Mouse (Mus musculus): ENCODE measurements around the gene Iffo2.

The Iffo2 gene

DNA sequence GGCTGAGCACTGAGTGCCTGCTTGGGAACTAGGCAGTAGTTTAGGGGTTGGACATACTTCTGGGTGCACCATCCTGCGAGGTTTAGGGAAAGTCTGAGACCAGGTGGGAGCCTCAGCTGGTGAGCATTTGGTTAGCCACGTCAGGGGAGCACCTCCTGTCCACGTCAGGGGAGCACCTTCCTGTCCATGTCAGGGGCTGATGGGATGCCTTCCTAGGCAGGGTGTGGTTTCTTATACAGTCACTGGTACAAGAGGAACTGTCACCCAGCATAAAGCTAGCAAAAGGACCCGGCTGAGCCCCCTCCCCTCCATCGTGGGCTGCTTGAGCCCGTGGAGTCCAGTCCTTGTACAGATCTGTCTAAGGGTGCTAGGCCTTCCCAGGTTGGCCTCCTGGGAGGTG is 52.0 kb downstream of the Iffo2 start:
- DNase-seq (ENCODE audit: low read depth) = no peak

DNA sequence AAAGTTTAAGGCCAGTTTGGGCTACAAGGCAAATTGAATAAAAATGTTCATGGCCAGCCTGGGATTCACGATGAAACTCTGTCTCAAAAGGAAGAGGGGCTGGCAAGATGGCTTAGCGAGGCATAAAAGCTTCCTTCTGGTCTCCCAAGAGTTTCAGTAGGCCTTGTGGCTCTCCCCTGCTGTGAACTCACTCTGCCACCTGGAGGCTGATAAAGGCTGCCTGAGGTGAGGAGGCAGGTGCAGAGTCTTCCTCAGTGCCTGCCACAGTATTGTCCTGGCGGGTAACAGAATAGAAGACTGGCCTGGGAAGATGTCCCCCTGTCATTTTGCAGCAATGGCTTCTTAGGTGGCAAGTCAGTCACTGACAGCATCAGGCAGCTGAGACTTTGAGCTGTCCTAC is 52.6 kb downstream of the Iffo2 start:
- no peak for DNase-seq (ENCODE audit: low read depth)

DNA sequence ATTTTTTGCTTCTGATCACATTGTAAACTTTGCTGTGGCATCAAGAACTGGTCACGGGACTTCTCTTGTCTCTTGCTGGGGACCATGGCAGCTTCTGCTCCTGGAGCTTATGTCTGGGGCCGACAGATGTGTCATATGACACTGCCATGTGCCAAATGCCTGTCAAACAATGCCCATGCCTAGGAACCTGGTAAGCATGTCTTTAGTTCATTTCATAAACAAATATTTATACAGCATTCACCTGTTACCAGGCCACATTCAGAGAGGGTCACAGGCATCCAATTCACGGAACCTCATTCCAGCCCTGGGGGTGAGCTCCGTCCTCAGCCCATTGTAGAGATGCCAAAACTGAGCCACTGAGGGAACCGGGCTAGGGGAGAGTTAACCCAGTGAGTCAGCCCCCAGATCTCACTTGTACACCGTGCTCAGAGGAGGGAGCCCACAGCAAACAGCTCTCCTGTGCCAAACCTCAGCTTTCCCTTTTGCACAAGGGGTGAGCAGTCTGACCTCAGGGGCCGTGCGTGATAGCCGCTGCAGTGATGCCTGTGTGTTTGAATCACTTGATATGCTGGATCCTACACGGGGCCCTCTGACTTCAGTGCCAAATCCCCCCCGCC is 53.4 kb downstream of the Iffo2 start:
- no peak for DNase-seq (ENCODE audit: low read depth)

DNA sequence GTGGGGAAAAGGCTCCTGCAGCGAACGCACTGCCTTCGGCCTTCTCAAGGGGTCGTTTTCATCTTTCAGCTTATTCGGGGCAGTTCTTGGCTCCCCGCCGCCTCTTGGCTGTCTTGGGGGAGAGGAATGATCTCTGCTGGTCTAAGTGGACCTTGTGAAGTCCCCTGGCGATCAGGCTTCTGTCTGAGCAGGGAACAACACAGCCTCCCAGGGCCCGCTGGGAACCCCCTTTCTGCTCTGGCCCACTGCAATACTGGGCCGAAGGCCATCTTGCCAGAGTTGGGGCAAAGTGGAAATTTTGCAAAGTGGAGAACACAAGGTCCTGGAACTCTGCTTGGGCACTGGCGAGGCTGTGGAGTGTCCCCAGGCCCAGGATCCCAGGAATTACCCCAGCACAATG is 54.4 kb downstream of the Iffo2 start:
- DNase-seq (ENCODE audit: low read depth) = no peak

DNA sequence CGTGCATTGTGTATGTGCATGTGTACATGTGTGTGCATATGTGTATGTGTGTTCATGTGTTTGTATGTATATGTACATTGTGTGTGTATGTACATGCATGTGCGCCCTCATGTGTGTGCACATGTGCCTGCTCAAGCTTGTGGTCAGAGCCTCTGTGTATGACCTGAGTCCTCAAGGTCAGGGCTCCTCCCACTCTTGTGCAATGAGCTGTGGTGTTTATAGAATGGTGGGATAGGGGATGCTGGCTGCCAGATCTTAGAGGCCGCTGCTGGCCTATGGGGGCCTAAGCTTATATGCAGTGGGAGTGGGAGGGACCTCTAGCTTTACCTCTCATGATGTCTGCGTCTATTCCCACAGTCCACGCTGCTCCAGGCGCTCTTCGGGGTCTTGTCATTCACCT is 55.4 kb downstream of the Iffo2 start:
- no peak for DNase-seq (ENCODE audit: low read depth)

DNA sequence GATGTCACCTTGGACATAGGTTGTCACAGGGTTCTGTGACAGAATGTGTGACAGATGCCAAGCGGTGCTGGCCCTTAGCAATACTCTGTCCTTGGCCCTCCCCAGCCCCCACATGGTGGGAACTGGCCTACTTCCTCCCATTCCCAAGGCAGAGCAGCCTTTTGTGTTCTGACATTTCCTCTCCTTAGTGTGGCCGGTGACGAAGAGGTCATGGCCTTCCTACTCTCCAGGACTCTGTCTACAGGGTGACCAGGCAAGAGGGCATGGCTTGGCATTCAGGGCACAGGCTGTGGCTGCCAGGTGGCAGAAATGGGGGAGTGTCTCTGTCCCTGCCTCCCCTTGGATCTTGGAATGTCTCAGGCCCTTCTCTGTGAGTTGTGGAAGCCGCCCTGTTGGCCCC is 57.0 kb downstream of the Iffo2 start:
- DNase-seq (ENCODE audit: low read depth) = no peak

DNA sequence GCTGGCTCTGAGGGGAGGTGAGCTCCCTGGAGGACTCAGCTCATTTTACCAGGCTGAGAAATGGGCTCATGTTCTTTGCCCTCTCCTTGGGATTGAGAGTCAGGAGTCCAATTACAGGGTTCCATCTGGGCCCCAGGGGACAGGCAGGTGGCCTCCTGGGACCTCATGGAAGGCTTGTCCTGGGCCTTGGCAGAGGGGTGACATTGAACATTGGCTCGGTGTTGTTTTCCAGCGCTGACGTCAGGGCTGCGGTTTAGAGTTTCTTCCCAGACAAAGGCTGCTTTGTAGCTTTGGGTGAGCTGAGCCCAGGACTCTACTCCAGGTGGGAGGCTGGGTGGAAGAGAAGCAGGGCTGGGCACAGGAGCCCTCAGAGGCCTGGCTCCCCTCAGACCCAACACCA is 57.4 kb downstream of the Iffo2 start:
- DNase-seq (ENCODE audit: low read depth) = no peak

DNA sequence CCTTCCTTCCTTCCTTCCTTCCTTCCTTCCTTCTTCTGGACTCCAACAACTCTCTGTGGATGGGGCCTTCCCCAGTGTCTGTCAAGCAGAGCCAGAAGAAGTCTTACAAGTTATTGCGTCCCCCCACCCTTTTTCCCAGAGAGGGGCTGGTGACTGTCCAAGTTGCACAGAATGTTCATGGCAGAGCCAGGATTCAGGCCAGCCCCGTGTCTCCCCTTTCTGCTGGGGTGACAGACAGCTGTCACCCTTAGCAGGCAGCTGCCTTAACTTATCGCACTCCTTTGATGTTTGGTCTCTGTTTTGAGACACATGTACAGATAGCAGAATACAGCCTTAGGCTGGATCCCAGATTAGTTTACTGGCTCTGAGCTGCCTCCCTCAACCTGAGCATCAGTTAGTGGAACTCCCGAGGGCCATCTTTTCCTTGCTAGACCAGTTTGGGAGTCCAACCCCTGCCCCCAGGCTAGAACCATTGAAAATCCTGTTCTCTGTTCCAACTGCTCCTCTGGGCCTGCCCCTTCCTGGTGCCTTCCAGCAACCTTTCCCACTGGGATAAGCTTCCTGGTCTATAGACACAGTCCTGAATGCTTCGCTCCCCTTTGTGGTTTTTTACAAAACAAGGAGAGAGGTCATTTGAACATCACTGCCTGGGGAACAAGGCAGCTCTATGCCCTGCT is 59.1 kb downstream of the Iffo2 start:
- no peak for DNase-seq (ENCODE audit: low read depth)

DNA sequence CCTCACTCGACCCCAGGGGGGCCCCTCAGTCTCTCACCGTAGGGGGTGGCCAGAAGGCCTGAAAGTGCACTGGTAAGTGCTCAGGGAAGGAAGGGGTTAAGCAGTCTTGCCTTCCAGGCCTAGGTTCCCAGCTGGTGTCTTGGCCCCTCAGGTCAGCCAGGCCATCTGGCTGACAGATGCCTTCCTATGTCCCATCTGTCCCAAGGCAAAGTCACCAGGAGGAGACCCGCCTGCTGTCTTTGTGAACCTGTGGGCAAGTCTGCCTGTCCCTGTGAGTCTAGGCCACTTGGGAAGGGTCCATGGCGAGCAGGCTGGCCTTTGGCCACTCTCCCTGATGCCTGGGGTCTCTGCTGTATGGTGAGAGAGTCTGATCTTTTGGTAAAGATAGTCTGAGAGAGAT is 60.1 kb downstream of the Iffo2 start:
- DNase-seq (ENCODE audit: low read depth) = no peak

DNA sequence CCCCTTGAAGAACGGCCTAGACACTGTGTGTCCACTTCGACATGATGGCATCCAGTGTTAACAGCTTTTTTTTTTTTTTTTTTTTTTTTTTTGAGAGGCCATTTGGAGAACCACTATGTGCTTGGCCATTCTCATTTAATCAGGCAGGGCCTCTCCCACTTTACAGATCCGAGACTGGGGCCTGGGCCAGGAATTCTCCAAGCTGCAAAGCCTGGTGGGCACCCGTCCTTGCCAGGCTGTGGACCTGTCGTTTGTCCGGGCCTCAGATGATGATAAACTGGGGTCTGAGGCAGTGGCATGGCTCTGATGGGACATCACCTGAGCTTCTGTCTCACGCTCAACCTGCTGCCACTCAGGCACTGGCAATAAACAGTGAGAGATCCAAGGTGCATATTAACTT is 62.5 kb downstream of the Iffo2 start:
- DNase-seq (ENCODE audit: low read depth) = no peak

DNA sequence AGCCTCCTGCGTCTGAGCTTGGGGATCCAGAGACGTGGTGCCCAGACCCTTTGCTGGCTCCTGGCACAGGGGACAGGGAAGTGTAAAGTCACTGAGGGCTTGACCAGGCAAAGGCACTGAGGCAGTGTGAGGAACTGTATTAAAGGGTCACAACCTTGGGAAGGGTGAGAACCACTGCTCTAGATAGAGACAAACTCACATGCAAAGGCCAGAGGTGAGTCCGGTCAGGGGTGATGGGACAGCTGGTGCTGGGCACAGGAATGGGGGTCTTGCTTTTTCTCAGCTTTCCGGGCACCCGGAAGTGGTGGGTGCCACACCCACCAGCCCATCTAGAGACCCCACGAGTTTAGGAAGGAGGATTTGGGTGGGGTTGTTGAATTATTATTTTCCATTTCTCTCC is 63.0 kb downstream of the Iffo2 start:
- no peak for DNase-seq (ENCODE audit: low read depth)

DNA sequence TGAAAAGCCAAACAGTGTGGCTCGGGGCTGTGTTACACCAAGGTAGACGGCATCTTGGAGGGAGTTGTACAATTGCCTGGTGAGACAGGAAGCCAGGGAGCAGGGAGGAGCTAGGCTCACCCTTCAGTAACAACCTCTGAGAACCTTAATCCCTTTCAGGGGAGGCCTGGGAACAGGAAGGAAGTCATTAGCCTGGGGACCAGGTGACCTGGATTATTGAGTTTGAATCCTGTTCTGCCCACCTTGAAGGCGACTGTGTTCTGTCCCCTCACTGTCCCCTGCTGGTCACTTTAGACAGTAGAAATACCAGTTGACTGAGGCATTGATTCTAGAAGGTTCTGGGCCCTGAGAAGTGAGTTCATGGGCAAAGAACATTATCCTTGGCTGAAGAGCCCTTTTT is 63.7 kb downstream of the Iffo2 start:
- DNase-seq (ENCODE audit: low read depth) = no peak

DNA sequence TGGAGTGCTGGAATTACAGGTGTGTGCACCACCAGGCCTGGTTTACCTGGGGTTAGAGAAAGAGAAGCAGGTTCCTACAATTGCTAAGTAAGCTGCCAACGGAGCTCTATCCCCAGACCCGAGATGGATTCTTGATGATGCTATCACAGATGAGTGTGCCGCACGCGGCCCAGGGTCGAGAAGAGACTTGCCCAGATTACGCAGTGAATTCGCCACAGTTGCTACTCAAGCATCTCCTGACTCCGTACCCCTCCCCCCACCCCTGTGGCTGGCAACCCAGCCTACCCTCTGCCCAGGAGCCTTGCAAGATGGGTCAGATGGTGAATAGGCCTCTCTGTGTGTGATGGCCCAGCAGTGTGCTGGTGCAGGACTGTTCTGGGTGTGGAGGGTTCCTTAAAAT is 66.4 kb downstream of the Iffo2 start:
- no peak for DNase-seq (ENCODE audit: low read depth)

DNA sequence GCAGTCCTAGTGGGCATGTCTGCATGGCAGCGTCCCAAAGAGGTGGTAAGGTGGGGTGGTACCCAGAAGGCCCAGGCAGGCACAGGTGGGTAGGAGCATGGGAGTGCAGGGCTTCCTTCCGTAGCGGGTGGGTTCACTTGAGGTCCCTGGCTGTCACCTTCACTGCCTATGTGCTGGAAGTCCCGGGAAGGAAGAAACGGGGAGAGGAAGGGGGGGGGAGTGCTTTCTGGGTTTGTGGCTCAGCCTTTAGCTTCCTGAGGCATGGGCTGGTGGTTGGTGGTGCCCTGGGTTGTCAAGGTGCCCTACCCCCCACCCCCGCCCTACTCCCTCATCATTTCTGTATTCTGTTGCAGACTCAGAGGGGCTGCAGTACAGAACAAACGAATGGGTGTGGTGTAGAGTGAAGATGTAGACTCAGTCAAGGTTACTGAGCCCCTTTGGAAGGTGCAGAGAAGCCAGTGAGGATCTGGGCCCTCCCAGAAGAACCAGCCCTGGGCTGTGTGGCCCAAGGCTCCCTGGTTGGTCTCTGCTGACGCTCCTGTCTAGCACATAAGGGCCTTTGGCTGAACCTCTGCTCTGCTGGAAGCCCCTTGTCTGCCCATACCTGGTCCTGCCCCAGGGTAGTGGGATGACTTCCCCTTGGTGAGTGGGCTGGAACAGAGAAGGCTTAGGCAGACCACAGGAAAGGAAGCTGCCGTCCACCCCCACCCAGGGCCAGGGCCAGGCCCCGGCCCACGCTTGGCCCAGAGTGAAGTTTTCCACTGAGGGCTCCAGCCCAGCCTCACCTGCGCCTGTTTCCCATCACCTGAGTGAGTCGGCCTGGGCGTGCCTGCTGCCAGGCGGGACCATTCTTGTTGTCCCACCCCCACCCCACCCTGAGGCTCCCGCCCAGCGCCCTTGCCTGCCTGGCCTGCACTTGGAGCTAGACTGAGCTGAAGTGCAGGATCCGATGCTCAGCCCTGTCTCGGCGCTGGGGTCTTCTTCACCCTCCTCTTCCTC is 67.2 kb downstream of the Iffo2 start:
- DNase-seq (ENCODE audit: low read depth) = no peak

DNA sequence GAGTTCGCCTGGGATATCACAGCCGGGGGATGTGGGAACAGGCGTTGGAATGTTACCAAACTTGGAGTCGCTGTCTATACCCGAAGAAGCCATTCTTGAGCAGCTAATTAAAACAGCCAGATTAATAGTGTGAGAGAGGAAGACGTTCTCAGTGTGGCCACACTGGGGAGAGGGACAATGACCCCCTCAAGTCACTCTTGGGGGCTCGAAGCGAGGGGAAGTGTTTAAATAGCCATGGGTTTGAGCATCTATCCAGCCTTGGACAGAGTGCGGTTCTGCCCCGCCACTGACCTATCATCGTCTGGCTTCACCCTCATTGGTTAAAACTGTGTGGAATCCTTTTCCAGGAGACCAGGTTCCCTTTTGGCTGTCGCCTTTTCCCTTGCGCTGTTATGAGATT is 68.0 kb downstream of the Iffo2 start:
- no peak for DNase-seq (ENCODE audit: low read depth)

DNA sequence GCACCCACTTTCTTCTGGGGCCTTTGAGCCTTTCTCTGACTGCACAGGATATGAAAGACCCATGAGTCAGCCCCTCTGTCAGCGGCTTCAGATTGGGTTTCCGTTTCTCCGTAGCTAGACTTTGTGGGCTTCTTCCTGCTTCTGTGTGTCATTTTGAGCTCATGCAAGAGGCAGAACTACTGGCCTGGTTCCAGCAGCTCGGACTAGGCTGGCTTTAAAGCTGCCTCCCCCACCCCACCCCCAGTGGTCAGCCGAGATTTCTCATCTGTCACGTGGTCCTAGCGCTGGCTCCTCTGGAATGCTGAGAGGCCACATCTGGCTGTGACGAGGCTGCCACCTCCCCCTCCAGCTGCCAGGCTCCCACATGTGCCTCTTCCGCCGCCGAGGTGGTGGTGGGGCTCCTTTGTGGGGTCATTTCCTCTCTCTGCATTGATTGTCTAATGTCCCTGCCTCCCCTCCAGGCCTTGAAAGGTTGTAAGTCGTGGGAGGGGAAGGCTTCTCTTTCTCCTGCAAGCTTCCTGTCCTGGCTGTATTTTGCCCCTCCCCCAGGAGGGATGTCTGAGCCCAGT is 68.7 kb downstream of the Iffo2 start:
- DNase-seq (ENCODE audit: low read depth) = no peak

DNA sequence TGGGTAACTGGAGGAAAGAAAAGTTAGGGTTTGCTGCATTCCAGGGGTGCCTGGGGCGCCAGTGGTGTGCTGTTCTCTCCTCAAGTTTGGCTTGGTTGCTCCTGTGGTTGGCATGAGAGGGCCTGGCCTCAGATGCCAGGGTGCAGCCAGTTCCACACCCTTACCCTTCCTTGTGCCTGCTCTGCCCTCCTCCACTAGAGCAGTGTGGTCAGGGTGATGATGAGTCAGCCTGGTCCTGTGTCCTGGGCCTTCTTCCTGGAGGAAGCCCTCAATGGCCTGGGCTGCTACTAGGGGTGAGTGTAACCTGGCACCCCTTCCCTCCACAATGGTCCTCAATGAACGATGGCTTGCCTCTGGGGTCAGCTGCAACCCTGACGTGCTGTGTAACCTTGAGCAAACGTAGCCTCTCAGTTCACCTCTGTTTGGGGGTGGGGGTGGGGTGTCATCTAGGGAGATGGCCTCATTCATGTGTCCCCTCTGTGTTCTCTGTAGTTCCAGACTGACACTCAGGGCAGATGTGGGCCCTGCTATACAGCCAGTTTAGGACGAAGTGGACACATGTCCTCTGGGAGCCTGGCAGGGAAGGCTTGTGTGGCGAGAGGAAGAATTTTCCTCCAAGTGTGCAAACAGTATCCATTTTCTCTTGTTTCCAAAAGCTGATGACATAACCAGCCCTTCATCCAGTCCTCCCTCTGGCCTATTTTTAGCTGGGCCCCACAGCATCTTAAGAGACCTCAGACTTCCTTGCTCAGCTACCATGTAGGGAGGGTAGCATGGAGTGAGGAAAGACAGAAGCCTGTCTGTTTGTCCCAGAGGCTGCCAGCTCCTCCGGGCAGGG is 71.4 kb downstream of the Iffo2 start:
- DNase-seq (ENCODE audit: low read depth) = no peak

DNA sequence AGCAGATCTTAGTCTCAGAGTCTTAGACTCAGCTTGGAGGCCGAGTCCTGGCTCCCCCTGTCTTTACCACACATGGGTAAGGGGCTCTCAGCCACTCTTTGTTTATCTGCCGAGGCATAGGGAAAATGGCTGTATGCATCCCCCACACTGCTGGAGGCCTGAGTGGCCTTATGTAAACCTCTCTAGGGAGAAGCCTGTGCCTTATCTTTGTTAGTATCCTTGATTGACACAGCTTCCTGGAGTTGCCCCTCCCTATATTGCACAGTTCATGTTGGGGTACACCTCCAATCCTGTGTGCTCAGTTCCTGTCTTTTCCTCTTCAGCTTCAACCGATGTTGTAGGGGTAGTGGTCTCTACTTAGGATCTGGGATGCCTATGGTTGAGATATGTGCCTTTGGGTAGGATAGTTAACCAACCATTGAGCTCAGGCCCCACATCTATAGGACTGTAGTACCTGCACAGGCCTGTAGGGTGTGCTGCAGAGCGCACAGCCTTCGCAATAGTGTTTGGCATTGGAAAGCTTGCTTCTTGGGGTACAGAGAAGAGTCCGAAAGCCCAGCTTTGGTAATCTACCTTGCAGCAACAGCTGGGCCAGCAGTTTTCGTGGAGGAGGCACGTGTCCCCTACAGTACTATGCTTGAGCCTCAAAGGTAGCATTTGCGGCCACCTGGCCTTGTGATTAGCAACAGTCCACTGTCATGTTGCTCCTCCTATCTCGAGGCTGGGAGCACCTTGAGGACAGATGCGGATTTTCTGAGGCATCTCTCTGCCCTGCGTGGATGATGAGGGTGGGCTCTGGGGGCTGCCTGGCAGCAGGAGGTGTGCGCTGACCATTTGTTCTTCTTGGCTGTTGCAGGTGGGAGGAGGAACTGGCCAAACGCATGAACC is 72.3 kb downstream of the Iffo2 start, which contains the start of gene Gm21969:
Gene Gm21969 (plus strand): TSS at position 830 of the 888 bp plus-strand sequence.
- DNase-seq (ENCODE audit: low read depth) = no peak

DNA sequence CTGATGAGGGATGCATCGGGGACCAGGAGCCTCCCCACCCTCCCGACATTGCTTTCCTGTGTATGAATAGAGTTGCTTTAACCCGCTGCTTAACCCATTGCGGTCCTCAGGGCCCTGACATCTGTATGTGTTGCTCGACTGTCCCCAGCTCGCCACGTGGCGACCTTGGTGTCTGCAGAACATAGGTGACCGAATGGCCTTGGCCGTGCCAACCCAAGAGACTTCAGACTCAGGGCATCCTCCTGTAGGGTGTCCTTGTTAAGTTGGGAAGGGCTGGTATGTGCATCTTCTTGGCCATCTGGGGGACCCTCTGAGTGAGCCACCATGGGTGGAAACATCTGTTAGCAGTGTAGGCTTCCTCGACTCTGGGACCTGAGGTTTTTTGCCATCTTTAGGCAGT is 74.9 kb downstream of the Iffo2 start:
- DNase-seq (ENCODE audit: low read depth) = no peak

DNA sequence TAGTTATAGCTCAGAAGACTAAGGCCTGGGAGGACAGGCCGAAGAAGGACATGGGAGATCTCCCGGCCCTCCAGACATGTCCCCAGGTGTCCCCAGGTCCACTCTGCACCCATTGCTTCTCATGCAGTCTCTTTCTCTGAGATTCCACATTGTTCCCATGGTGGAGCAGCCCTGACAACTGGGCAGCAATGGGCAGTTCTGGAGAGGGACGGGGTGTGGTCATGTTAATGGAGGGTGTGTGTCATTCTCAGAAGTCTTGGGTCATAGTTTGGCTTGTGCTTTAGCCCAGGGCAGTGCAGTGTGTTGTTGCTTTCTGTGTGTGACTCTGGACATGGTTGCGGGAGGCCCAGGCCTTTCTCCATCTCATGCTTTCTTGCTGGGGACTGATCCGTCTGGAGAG is 76.4 kb downstream of the Iffo2 start:
- no peak for DNase-seq (ENCODE audit: low read depth)

DNA sequence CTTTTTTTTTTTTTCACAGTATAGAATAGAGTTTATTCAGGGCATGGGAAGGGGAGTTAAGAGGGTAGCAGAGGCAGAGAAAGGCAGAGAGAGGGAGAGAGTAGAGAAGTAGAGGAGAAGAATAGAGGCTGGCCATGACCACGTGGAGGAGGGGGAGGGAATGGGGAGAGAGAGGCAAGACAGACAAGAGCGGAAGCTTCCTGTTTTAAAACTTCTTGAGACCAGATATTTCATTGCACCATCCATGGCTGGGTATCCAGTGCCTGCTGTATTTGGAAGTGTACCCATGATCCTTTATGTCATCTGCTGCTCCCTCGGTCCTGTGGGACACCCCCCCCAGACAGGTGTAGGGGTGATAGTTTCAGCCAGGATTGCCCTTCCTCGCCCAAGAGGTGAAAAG is 78.6 kb downstream of the Iffo2 start:
- no peak for DNase-seq (ENCODE audit: low read depth)

Measured in c-Kit-positive CD71-positive TER-119-negative erythroid progenitor cells, embryonic 14.5 days (primary cell).